Mouse (Mus musculus): ENCODE data around the gene Smyd3.

GRCm38 (mm10) chr1:179295626-179296025 is 222.2 kb downstream of the Smyd3 start:
- TF ChIP-seq CTCF (IDR thresholded peaks at IDR 0.05; ENCODE audit: insufficient read depth, low read depth, low read length) (no peak), POLR2A (IDR thresholded peaks at IDR 0.05; ENCODE audit: insufficient read depth, low read depth, low read length) (no peak)

All from olfactory bulb, adult 2 months (tissue).